Mouse (Mus musculus) spleen, adult 18-20 months (tissue): ENCODE measurements around the gene Wee1.
A peak's percentile ranks its signal among the peaks of the same experiment; 100 is the strongest.
"Not testable (repeated sequence)": the region's sequence is repeated elsewhere in the genome, so short reads cannot be mapped to it uniquely, and the experiment has no call there.

Experiments
- DNase-seq, 2 experiments: peaks; one replicate each; pipeline ENCODE4 v3.0.0; 2022; ENCODE audit warnings: mixed read lengths in 2 of 2

Gene Wee1

GRCm38 (mm10) chr7:110121516-110122288 is at the start of gene Wee1:
Wee1 (plus strand) TSS chr7:110122046.
- DNase-seq = peak; percentile 96 to 97

- no peak for DNase-seq
These were observed 43.7 kb upstream of the Wee1 start for GRCm38 (mm10) chr7:110078168-110078567.

GRCm38 (mm10) chr7:110083386-110084165 is 38.3 kb upstream of the Wee1 start:
- peak in 1 of 2 experiments; percentile 32 for DNase-seq

GRCm38 (mm10) chr7:110085217-110085616 is 36.6 kb upstream of the Wee1 start:
- DNase-seq = no peak

DNA sequence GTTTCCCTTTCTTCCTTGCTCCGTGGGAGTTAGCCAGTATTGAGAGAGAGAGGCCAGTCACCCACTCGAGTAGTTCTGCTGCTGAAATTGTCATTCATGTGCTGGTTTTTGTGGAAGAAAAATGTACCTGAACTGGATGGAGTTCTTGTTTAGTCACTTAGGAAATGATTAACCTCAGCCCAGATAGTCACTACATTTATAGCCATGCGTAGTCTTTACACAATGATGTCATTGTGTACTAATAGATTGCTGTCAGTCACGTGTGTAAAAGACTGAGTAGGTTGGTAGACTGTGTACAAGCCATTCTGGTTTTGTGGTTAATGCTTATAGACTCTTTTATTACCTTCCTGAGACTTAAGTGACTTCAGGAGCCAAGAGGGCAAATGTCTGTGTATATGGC is 33.9 kb upstream of the Wee1 start:
- no peak for DNase-seq

GRCm38 (mm10) chr7:110091670-110092069 is 30.2 kb upstream of the Wee1 start:
- DNase-seq = no peak

DNA sequence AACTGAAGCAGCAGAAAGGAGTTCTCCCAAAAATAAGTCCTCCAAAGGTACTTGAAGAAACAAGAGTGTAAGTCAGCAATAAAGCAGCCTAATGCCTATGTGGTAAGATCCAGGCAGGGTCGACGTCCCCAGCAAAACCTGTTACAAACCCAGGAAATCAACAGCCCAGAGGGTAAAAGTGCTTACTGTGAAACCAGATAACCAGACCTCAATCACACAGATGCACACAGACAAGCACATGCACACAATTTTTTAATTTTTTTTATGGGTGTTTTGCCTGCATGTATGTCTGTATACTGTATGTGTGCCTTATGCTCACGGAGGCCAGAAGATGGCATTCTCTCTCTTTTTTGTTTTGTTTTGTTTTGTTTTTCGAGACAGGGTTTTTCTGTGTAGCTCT is 25.5 kb upstream of the Wee1 start:
- DNase-seq = no peak

DNA sequence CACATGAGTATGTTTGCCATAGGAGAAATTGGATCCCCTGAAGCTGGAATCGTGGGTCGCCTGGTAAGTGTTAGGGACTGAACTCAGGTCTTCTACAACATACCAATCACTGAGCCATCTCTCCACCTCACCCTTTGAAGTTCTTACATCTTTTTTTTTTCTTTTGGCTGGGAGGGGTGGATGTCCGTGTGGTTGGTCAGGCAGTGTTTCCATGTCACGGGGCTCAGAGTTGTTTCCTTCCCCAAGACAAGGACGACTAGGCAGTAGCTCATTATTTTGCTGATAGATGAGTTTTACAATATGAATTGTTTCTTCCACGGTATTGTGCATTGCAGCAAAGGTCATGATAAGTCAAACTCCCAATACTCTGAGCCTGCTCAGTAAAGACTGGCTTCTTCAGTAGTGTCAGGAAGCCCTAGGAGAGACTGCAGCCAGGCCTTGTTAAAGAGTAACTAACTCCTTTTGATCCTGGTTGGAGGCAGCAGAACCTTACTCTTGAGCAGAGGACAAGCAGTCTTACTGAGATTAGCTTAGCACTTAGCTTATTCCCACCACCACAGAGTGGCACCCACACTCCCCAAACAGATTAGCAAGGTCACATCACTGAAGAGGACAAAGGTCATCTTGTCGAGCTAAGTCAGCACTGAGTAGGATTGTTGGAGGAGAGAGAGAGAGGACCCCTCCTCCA is 24.6 kb upstream of the Wee1 start:
- no peak for DNase-seq

- DNase-seq = no peak
These were observed 21.0 kb upstream of the Wee1 start for GRCm38 (mm10) chr7:110100854-110101253.

GRCm38 (mm10) chr7:110101266-110101665 is 20.6 kb upstream of the Wee1 start:
- no peak for DNase-seq

- no peak for DNase-seq
These were observed 16.8 kb upstream of the Wee1 start for GRCm38 (mm10) chr7:110105041-110105440.

GRCm38 (mm10) chr7:110106633-110107032 is 15.2 kb upstream of the Wee1 start:
- DNase-seq = no peak

GRCm38 (mm10) chr7:110108524-110108923 is 13.3 kb upstream of the Wee1 start:
- not testable (repeated sequence) for DNase-seq

DNA sequence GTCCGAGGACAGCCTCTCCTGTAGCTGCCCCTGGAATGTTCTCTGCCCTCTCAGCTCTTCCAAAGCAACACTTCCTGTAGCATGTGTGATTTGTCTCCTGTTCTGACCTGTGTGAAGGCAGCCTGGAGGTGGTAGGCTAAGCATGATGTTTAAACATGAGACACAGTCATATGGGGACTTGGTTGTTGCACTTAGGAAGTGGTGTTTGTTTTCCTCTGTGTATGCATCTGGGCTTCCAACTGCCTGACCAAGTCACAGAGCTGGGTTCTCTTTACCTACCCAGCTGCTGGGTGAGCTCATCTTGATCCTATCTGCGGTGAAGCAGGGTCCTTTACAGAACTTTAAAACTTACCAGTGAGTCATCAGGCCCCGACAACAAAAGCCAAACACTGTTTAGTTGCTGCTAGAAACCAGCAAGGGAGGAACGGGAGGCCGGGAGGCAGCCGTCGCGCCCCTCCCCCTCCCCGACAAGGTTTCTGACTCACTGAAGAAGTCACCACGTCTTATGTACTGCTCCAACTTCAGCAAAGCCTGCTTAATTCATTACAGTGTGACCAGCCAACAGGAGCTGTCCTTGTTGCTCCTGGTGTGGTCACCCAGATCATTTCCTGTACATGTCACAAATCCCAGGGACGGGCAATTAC is 12.8 kb upstream of the Wee1 start:
- peak in 1 of 2 experiments; percentile 26 for DNase-seq

GRCm38 (mm10) chr7:110110061-110110656 is 11.7 kb upstream of the Wee1 start:
- DNase-seq = no peak

GRCm38 (mm10) chr7:110114699-110115098 is 7.1 kb upstream of the Wee1 start:
- no peak for DNase-seq

DNA sequence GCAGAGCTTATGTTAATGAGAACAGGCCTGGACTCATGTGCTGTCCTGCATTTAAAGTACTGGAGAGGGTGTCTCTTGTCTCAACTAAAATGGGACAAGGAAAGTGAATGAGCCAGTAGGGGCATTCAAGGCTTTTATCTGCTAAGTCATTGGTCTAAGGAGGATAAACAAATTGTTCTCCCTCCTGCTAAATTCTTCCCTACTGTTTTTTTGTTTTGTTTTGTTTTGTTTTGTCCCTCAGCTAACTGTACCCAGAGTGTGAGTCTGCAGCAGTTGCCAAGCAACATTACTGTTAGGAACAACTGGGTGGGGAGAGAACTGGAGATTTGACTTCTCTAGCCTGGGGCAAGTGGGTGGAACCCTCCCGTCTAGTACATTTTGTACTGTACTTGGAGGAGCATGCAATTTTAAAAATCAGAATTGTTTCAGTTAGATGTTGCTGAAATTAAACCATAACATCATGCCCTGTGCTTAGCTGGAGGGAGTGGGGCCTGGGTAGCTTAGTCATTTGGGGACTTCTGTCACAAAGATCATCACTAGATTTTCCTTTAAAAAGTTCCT is 5.0 kb upstream of the Wee1 start:
- no peak for DNase-seq

- DNase-seq = no peak
These were observed 3.4 kb upstream of the Wee1 start for GRCm38 (mm10) chr7:110118448-110118847.

DNA sequence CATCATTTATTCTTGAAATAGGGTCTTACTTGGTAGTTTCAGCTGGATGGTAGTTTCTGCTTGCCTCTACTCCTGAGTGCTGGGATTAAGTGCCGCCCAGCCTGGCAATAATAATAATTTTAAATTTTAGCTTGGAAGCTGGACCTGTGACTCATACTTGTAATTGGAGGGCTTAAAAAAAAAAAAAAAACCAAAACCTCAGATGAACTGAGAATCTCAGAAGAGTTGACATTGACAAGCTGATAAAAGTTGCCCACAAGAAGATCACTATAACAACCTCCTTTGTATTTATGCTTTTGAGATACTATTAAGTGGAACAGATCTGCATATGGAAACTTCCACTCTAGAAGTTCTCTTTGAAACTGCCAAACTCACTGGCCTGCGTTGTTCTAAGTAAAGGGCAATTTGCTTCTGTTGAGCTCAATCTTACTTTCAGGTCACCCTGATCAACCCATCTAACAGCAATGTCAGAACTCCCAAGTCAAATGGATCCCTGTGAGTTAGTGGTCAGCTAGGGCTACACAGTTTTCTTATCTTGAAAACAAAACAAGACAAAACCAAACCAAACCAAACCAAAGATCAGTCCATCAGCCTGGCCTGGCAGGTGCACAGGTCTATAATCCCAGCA is 1.6 kb upstream of the Wee1 start:
- DNase-seq = no peak

DNA sequence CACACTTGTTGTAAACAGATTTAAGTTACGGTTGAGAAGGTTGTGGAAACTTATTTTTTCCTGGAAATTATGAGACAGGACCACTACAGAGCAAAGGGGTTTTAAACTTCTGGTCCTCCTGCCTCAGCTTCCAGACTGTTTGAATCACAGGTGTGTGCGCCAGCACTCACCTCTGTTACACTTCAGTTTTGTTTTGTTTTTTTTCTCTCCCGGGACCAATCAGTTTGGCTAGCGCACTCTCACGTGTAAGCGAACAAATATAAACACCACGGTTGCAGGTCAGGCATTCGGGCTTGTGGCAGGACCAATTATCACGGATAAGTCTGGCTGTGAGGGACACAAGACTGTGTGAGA is 707 bp upstream of the Wee1 start:
- no peak for DNase-seq

DNA sequence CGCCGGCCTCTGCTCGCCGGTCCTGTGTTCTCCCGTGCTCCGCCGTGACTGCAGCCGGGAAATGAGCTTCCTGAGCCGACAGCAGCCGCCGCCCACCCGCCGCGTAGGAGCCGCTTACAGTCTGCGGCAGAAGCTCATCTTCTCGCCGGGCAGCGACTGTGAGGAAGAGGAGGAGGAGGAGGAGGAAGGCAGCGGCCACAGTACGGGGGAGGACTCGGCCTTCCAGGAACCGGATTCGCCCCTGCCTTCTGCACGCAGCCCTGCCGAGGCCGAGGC is 381 bp downstream of the Wee1 start:
- no peak for DNase-seq
